Comparison of ENCODE assay signal across 13 mouse cellular contexts in genomic region chr5:59756660-59757415, GRCm38 (mm10).
DNase-seq lines count a peak whose midpoint lies in the region.
"Had no signal": no experiment of that assay in that cellular context is flagged by ENCODE, and none has a peak within 500 bp of the region (broad histone marks: within the 10 kb centered on the region; RNA-seq: fewer than 3 reads in every experiment).

No protein-coding gene starts in this region.

- intact Hi-C loops in gastrocnemius, postnatal 14 days (cut with DNase I; ENCODE audit: low total_unique reads), result no loop called here

- peak; percentile 1 to 9 for DNase-seq in layer of hippocampus, adult 18-20 months (ENCODE audit: low spot score in 2 of 2)
- DNase-seq in layer of hippocampus, postnatal 25 days (ENCODE audit: extremely low spot score in 1 of 2, low spot score in 1 of 2), result no peak
- DNase-seq in cerebellum, adult 11 months, result peak; percentile 11
- peak; percentile 82 to 89 for DNase-seq in cerebellum, postnatal 14 days
- peak; percentile 3 to 5 for DNase-seq in layer of hippocampus, postnatal 36 days
- DNase-seq in gastrocnemius, postnatal 14 days, result no peak
- DNase-seq in T-cell, adult 2 months (ENCODE audit: low spot score), result no peak
- DNase-seq: adrenal gland, postnatal 36 days; B cell, adult 2 months; kidney, adult 2 months; lung, postnatal 10 days; right cerebral cortex, adult 18-20 months; thymus, postnatal 36 days had no signal

Comparison
In these comparisons a context has a peak if more than half of its experiments do, and no peak if none do; other contexts are left out.
1. DNase-seq: peak in layer of hippocampus, adult 18-20 months (2 of 2), cerebellum, adult 11 months (single experiment), cerebellum, postnatal 14 days (2 of 2) and layer of hippocampus, postnatal 36 days (2 of 2); none in layer of hippocampus, postnatal 25 days (0 of 2), gastrocnemius, postnatal 14 days (single experiment) and T-cell, adult 2 months (single experiment).